Mouse (Mus musculus): ENCODE measurements at regions not wholly inside any gene's neighbourhood (a gene's known extent, or its start where the extent isn't known, plus 50 kb on each side); places are given as distances from the start of the nearest gene placed in this dataset.

- Histone ChIP-seq H3K27ac (ENCODE audit: low read length) (no peak overlapping the region), H3K27me3 (replicated peaks; ENCODE audit: insufficient read depth, low read length) (no peaks in the 10 kb centered on the region), H3K4me3 (ENCODE audit: low read depth, low read length) (no peak overlapping the region), H3K9ac (replicated peaks; ENCODE audit: low read depth) (no peak overlapping the region), H3K9me3 (ENCODE audit: low read length) (no peaks in the 10 kb centered on the region), H3K36me3 (ENCODE audit: insufficient read depth, low read length) (no peaks in the 10 kb centered on the region), H3K4me2 (replicated peaks; ENCODE audit: low read depth, low read length) (no peak overlapping the region), H3K4me1 (ENCODE audit: insufficient read depth, low read depth, low read length) (no peaks in the 10 kb centered on the region)
- WGBS: 65% methylated on average over 2 of the region's 2 CpGs
- ATAC-seq (no peak), DNase-seq (ENCODE audit: low spot score) (no peak)
- TF ChIP-seq EP300 (IDR thresholded peaks at IDR 0.05): no peak
- no peak for TF ChIP-seq CTCF (IDR thresholded peaks at IDR 0.05)
Observed at GRCm38 (mm10) chr17:82583801-82584200, 631.3 kb upstream of the Pkdcc start.

GRCm38 (mm10) chr17:82533521-82533920 lies 681.6 kb upstream of the Pkdcc start:
- H3K9ac ChIP-seq (replicated peaks; ENCODE audit: low read depth): no peak overlapping the region
- 44% methylated on average over 5 of the region's 5 CpGs for WGBS
- H3K4me1 ChIP-seq (ENCODE audit: insufficient read depth, low read depth, low read length): no peaks in the 10 kb centered on the region
- DNase-seq (ENCODE audit: low spot score): no peak
- no peak for ATAC-seq
- TF ChIP-seq EP300 (IDR thresholded peaks at IDR 0.05): no peak
- no peak for TF ChIP-seq CTCF (IDR thresholded peaks at IDR 0.05)
- H3K9me3 ChIP-seq (ENCODE audit: low read length): no peaks in the 10 kb centered on the region
- H3K36me3 ChIP-seq (ENCODE audit: insufficient read depth, low read length): no peaks in the 10 kb centered on the region
- no peak overlapping the region for H3K27ac ChIP-seq (ENCODE audit: low read length)
- H3K4me3 ChIP-seq (ENCODE audit: low read depth, low read length): no peak overlapping the region
- H3K4me2 ChIP-seq (replicated peaks; ENCODE audit: low read depth, low read length): no peak overlapping the region
- H3K27me3 ChIP-seq (replicated peaks; ENCODE audit: insufficient read depth, low read length): no peaks in the 10 kb centered on the region

- no peaks in the 10 kb centered on the region for H3K27me3 ChIP-seq (replicated peaks; ENCODE audit: insufficient read depth, low read length)
- H3K9ac ChIP-seq (replicated peaks; ENCODE audit: low read depth): no peak overlapping the region
- ATAC-seq (no peak), DNase-seq (ENCODE audit: low spot score) (no peak)
- H3K36me3 ChIP-seq (ENCODE audit: insufficient read depth, low read length): no peaks in the 10 kb centered on the region
- H3K27ac ChIP-seq (ENCODE audit: low read length): no peak overlapping the region
- H3K4me1 ChIP-seq (ENCODE audit: insufficient read depth, low read depth, low read length): no peaks in the 10 kb centered on the region
- TF ChIP-seq EP300 (IDR thresholded peaks at IDR 0.05) (no peak), CTCF (IDR thresholded peaks at IDR 0.05) (no peak)
- no peak overlapping the region for H3K4me2 ChIP-seq (replicated peaks; ENCODE audit: low read depth, low read length)
- H3K4me3 ChIP-seq (ENCODE audit: low read depth, low read length): no peak overlapping the region
- H3K9me3 ChIP-seq (ENCODE audit: low read length): no peaks in the 10 kb centered on the region
Observed at GRCm38 (mm10) chr17:82518129-82518528, 697.0 kb upstream of the Pkdcc start.

GRCm38 (mm10) chr17:82516850-82517249 lies 698.2 kb upstream of the Pkdcc start:
- Histone ChIP-seq H3K4me3 (ENCODE audit: low read depth, low read length) (no peak overlapping the region), H3K9me3 (ENCODE audit: low read length) (no peaks in the 10 kb centered on the region), H3K4me2 (replicated peaks; ENCODE audit: low read depth, low read length) (no peak overlapping the region), H3K36me3 (ENCODE audit: insufficient read depth, low read length) (no peaks in the 10 kb centered on the region), H3K27me3 (replicated peaks; ENCODE audit: insufficient read depth, low read length) (no peaks in the 10 kb centered on the region), H3K27ac (ENCODE audit: low read length) (no peak overlapping the region), H3K4me1 (ENCODE audit: insufficient read depth, low read depth, low read length) (no peaks in the 10 kb centered on the region), H3K9ac (replicated peaks; ENCODE audit: low read depth) (no peak overlapping the region)
- ATAC-seq (no peak), DNase-seq (ENCODE audit: low spot score) (no peak)
- 62% methylated on average over 3 of the region's 3 CpGs for whole genome bisulfite sequencing
- TF ChIP-seq EP300 (IDR thresholded peaks at IDR 0.05) (no peak), CTCF (IDR thresholded peaks at IDR 0.05) (no peak)

- H3K9ac ChIP-seq (replicated peaks; ENCODE audit: low read depth): no peak overlapping the region
Observed at GRCm38 (mm10) chr17:82513816-82514215, 701.3 kb upstream of the Pkdcc start.

GRCm38 (mm10) chr17:82504291-82504690 lies 710.8 kb upstream of the Pkdcc start:
- H3K4me3 ChIP-seq (ENCODE audit: low read depth, low read length): no peak overlapping the region
- 71% methylated on average over 3 of the region's 3 CpGs for WGBS
- no peak overlapping the region for H3K4me2 ChIP-seq (replicated peaks; ENCODE audit: low read depth, low read length)
- DNase-seq (ENCODE audit: low spot score) (no peak), ATAC-seq (no peak)
- H3K9me3 ChIP-seq (ENCODE audit: low read length): no peaks in the 10 kb centered on the region
- H3K27ac ChIP-seq (ENCODE audit: low read length): no peak overlapping the region
- TF ChIP-seq EP300 (IDR thresholded peaks at IDR 0.05) (no peak), CTCF (IDR thresholded peaks at IDR 0.05) (no peak)
- H3K27me3 ChIP-seq (replicated peaks; ENCODE audit: insufficient read depth, low read length): no peaks in the 10 kb centered on the region
- H3K9ac ChIP-seq (replicated peaks; ENCODE audit: low read depth): no peak overlapping the region
- H3K4me1 ChIP-seq (ENCODE audit: insufficient read depth, low read depth, low read length): no peaks in the 10 kb centered on the region
- no peaks in the 10 kb centered on the region for H3K36me3 ChIP-seq (ENCODE audit: insufficient read depth, low read length)

More at GRCm38 (mm10) chr17:82513816-82514215, 701.3 kb upstream of the Pkdcc start:
- H3K4me1 ChIP-seq (ENCODE audit: insufficient read depth, low read depth, low read length): no peaks in the 10 kb centered on the region
- DNase-seq (ENCODE audit: low spot score) (no peak), ATAC-seq (no peak)
- no peak for TF ChIP-seq CTCF (IDR thresholded peaks at IDR 0.05)
- no peak for TF ChIP-seq EP300 (IDR thresholded peaks at IDR 0.05)
- no peak overlapping the region for H3K4me2 ChIP-seq (replicated peaks; ENCODE audit: low read depth, low read length)
- 73% methylated on average over 2 of the region's 2 CpGs for WGBS
- no peak overlapping the region for H3K4me3 ChIP-seq (ENCODE audit: low read depth, low read length)
- H3K9me3 ChIP-seq (ENCODE audit: low read length): no peaks in the 10 kb centered on the region
- H3K27ac ChIP-seq (ENCODE audit: low read length): no peak overlapping the region
- no peaks in the 10 kb centered on the region for H3K27me3 ChIP-seq (replicated peaks; ENCODE audit: insufficient read depth, low read length)
- H3K36me3 ChIP-seq (ENCODE audit: insufficient read depth, low read length): no peaks in the 10 kb centered on the region

- DNase-seq (ENCODE audit: low spot score): no peak
- WGBS: 60% methylated on average over 3 of the region's 3 CpGs
- no peaks in the 10 kb centered on the region for H3K4me1 ChIP-seq (ENCODE audit: insufficient read depth, low read depth, low read length)
- TF ChIP-seq CTCF (IDR thresholded peaks at IDR 0.05) (no peak), EP300 (IDR thresholded peaks at IDR 0.05) (no peak)
- H3K27me3 ChIP-seq (replicated peaks; ENCODE audit: insufficient read depth, low read length): no peaks in the 10 kb centered on the region
- H3K9ac ChIP-seq (replicated peaks; ENCODE audit: low read depth): no peak overlapping the region
- no peak overlapping the region for H3K27ac ChIP-seq (ENCODE audit: low read length)
- no peaks in the 10 kb centered on the region for H3K36me3 ChIP-seq (ENCODE audit: insufficient read depth, low read length)
- H3K4me2 ChIP-seq (replicated peaks; ENCODE audit: low read depth, low read length): no peak overlapping the region
- no peaks in the 10 kb centered on the region for H3K9me3 ChIP-seq (ENCODE audit: low read length)
- ATAC-seq: no peak
- no peak overlapping the region for H3K4me3 ChIP-seq (ENCODE audit: low read depth, low read length)
Observed at GRCm38 (mm10) chr17:82485544-82485943, 729.5 kb upstream of the Pkdcc start.

Data from lung, postnatal 0 days (tissue).